Mouse (Mus musculus) G1E (cell line): ENCODE measurements around the gene Kcnk3. TPM values are rescaled to one million over a fixed set of nuclear protein-coding genes. Genes with fewer than 3 reads are reported as not detected.

Experiments used
- ATAC-seq: 2 replicates; pipeline ENCODE4 v1.8.0; 2016; ENCODE audit warnings: mild to moderate bottlenecking; ENCODE audit not compliant: insufficient number of reproducible peaks, poor library complexity, low FRiP score, severe bottlenecking; ENCODE audit errors: extremely low read depth
- DNase-seq: peaks from one replicate; pipeline ENCODE4 v3.0.0; 2012; ENCODE audit warnings: low spot score
- H3K27me3 ChIP-seq: 2 replicates; pipeline ENCODE4 v1.6.1; 2012; ENCODE audit warnings: mild to moderate bottlenecking, low read length, inconsistent platforms; ENCODE audit not compliant: insufficient read depth
- H3K36me3 ChIP-seq: replicated peaks from 2 replicates; pipeline ENCODE3; 2012; ENCODE audit warnings: mild to moderate bottlenecking, inconsistent platforms
- H3K4me1 ChIP-seq: 2 replicates; pipeline ENCODE4 v1.6.1; 2012; ENCODE audit warnings: low read depth, low read length, inconsistent platforms, mixed read lengths; ENCODE audit not compliant: insufficient read depth
- H3K4me3 ChIP-seq: 2 replicates; pipeline ENCODE4 v1.5.1; 2012; ENCODE audit warnings: low read depth, mild to moderate bottlenecking, inconsistent platforms, low read length, moderate library complexity, mixed read lengths
- H3K9me3 ChIP-seq: replicated peaks from 2 replicates; pipeline ENCODE4 v1.6.1; 2012; ENCODE audit warnings: inconsistent platforms
- CTCF ChIP-seq: IDR thresholded peaks from 2 replicates; pipeline ENCODE4 v1.5.1; 2012; ENCODE audit warnings: low read depth, low read length, inconsistent platforms, mixed read lengths
- GATA1 ChIP-seq: IDR thresholded peaks from 2 replicates; pipeline ENCODE4 v1.6.1; 2012; ENCODE audit warnings: borderline replicate concordance, low read length, inconsistent platforms, mixed read lengths
- GATA2 ChIP-seq: IDR thresholded peaks from 2 replicates; pipeline ENCODE4 v1.6.1; 2012; ENCODE audit warnings: low read depth, low read length, inconsistent platforms, borderline replicate concordance
- POLR2AphosphoS5 ChIP-seq: IDR thresholded peaks from 2 replicates; pipeline ENCODE4 v1.6.1; 2012; ENCODE audit warnings: low read depth, low read length, inconsistent platforms; ENCODE audit not compliant: insufficient replicate concordance
- TAL1 ChIP-seq: conservative IDR thresholded peaks from 2 replicates; pipeline ENCODE4 v1.6.1; 2012; ENCODE audit warnings: low read depth, low read length, inconsistent platforms, mixed read lengths
- polyA plus RNA-seq: library from polyadenylated mRNA; stranded (reverse); fragments of >175 nt; gene quantifications from 2 replicates; pipeline ENCODE4 v1.2.3, GENCODE M21; 2012
- total RNA-seq, 2 experiments: library from RNA; stranded (forward) in 1 of 2; stranded (reverse) in 1 of 2; fragments of 200-1000 nt in 1 of 2; fragments of >200 nt in 1 of 2; fragmentation: Nextera tagmentation in 1 of 2; gene quantifications; 2 replicates each; pipeline ENCODE4 v1.2.3; 2014 to 2017

The Kcnk3 gene
- total and polyA plus RNA-seq, 3 experiments = 0.16 TPM; not detected in 2

- Histone ChIP-seq H3K36me3 (peaks cover 22% of the 10 kb centered on the region), H3K27me3 (peaks cover 18% of the 10 kb centered on the region), H3K4me3 (no peak overlapping the region), H3K9me3 (no peaks in the 10 kb centered on the region), H3K4me1 (peaks cover 26% of the 10 kb centered on the region)
- TF ChIP-seq GATA1 (no peak), GATA2 (no peak), POLR2AphosphoS5 (no peak), TAL1 (no peak), CTCF (no peak)
- no peak for DNase-seq
- no peak for ATAC-seq
Observed at GRCm38 (mm10) chr5:30646036-30646435, 58.1 kb downstream of the Kcnk3 start.

GRCm38 (mm10) chr5:30647396-30647795, 59.4 kb downstream of the Kcnk3 start:
- Histone ChIP-seq H3K4me3 (peak overlapping the region; percentile 97), H3K27me3 (peaks cover 6% of the 10 kb centered on the region), H3K36me3 (peaks cover 35% of the 10 kb centered on the region), H3K9me3 (no peaks in the 10 kb centered on the region), H3K4me1 (peaks cover 27% of the 10 kb centered on the region)
- no peak for ATAC-seq
- TF ChIP-seq POLR2AphosphoS5 (no peak), GATA2 (no peak), GATA1 (no peak), TAL1 (no peak), CTCF (no peak)
- no peak for DNase-seq

GRCm38 (mm10) chr5:30647815-30648560, 60.0 kb downstream of the Kcnk3 start, which contains the start of gene Slc35f6:
Slc35f6 (plus strand) TSS chr5:30647933.
- Histone ChIP-seq H3K9me3 (no peaks in the 10 kb centered on the region), H3K4me3 (peak within 1 kb of the TSS; percentile 97), H3K27me3 (peaks cover 4% of the 10 kb centered on the region), H3K4me1 (peaks cover 27% of the 10 kb centered on the region), H3K36me3 (peaks cover 41% of the 10 kb centered on the region)
- ATAC-seq = peak; percentile 89
- TF ChIP-seq TAL1 (no peak), GATA2 (no peak), CTCF (no peak), GATA1 (no peak), POLR2AphosphoS5 (no peak)
- DNase-seq = peak; percentile 93

- peaks cover 25% of the 10 kb centered on the region for H3K4me1 ChIP-seq
- no peak for DNase-seq
- TF ChIP-seq GATA2 = no peak
- TF ChIP-seq CTCF = no peak
- TF ChIP-seq POLR2AphosphoS5 = no peak
- no peak for TF ChIP-seq GATA1
- TF ChIP-seq TAL1 = no peak
- no peaks in the 10 kb centered on the region for H3K9me3 ChIP-seq
- peaks cover 56% of the 10 kb centered on the region for H3K36me3 ChIP-seq
- H3K27me3 ChIP-seq = peaks cover under 1% of the 10 kb centered on the region
- no peak overlapping the region for H3K4me3 ChIP-seq
- no peak for ATAC-seq
Observed at GRCm38 (mm10) chr5:30649558-30649957, 61.6 kb downstream of the Kcnk3 start.

GRCm38 (mm10) chr5:30650756-30651155, 62.8 kb downstream of the Kcnk3 start:
- ATAC-seq = no peak
- no peaks in the 10 kb centered on the region for H3K27me3 ChIP-seq
- peaks cover 68% of the 10 kb centered on the region for H3K36me3 ChIP-seq
- no peak for TF ChIP-seq GATA1
- no peak for TF ChIP-seq CTCF
- TF ChIP-seq TAL1 = no peak
- no peak for TF ChIP-seq GATA2
- no peak for TF ChIP-seq POLR2AphosphoS5
- H3K4me3 ChIP-seq = no peak overlapping the region
- no peak for DNase-seq
- H3K4me1 ChIP-seq = peaks cover 25% of the 10 kb centered on the region
- no peaks in the 10 kb centered on the region for H3K9me3 ChIP-seq

- H3K4me1 ChIP-seq = peaks cover 25% of the 10 kb centered on the region
- ATAC-seq (no peak), DNase-seq (no peak)
- no peaks in the 10 kb centered on the region for H3K27me3 ChIP-seq
- H3K4me3 ChIP-seq = no peak overlapping the region
- peaks cover 76% of the 10 kb centered on the region for H3K36me3 ChIP-seq
- H3K9me3 ChIP-seq = no peaks in the 10 kb centered on the region
- no peak for TF ChIP-seq CTCF
- TF ChIP-seq GATA1 = no peak
- TF ChIP-seq TAL1 = no peak
- TF ChIP-seq GATA2 = no peak
- no peak for TF ChIP-seq POLR2AphosphoS5
Observed at GRCm38 (mm10) chr5:30651554-30651953, 63.6 kb downstream of the Kcnk3 start.
